Mouse (Mus musculus) left cerebral cortex, postnatal 14 days (tissue): Measurements from ENCODE around the gene Cep72. TPM values are rescaled to one million over a fixed set of nuclear protein-coding genes. Genes with fewer than 3 reads are reported as not detected.
A peak's percentile ranks its signal among the peaks of the same experiment; 100 is the strongest.
"Not testable (repeated sequence)": the region's sequence is repeated elsewhere in the genome, so short reads cannot be mapped to it uniquely, and the experiment has no call there.

Source experiments
- DNase-seq, 2 experiments: peaks; one replicate each; pipeline ENCODE4 v3.0.0; 2021 to 2022; ENCODE audit warnings: low spot score in 2 of 2, mixed read lengths in 1 of 2
- intact Hi-C: fragments of 180-260 bp; cut with DNase I; formaldehyde crosslinking; loops from one replicate; pipeline ENCODE4 v1.15.1; 2025
- long read RNA-seq, 2 experiments: library from polyadenylated mRNA; stranded (forward); transcript quantifications; one replicate each; pipeline ENCODE4 v2.0.0; 2021
- total RNA-seq, 2 experiments: library from RNA; stranded (reverse); gene quantifications; 2 replicates each; pipeline ENCODE4 v1.2.3; 2021

Gene Cep72
- 1 to 10 TPM; 1.1 to 2.0 TPM for total RNA-seq
- long read RNA-seq, experiment 1, partial matches to known transcripts: 0 of 2 reads
- long read RNA-seq, experiment 1, other reads (novel, unspliced or antisense): 1 of 2 reads
- long read RNA-seq, experiment 2, partial matches to known transcripts: 0 of 3 reads
- long read RNA-seq, experiment 2, other reads (novel, unspliced or antisense): 2 of 3 reads

DNA sequence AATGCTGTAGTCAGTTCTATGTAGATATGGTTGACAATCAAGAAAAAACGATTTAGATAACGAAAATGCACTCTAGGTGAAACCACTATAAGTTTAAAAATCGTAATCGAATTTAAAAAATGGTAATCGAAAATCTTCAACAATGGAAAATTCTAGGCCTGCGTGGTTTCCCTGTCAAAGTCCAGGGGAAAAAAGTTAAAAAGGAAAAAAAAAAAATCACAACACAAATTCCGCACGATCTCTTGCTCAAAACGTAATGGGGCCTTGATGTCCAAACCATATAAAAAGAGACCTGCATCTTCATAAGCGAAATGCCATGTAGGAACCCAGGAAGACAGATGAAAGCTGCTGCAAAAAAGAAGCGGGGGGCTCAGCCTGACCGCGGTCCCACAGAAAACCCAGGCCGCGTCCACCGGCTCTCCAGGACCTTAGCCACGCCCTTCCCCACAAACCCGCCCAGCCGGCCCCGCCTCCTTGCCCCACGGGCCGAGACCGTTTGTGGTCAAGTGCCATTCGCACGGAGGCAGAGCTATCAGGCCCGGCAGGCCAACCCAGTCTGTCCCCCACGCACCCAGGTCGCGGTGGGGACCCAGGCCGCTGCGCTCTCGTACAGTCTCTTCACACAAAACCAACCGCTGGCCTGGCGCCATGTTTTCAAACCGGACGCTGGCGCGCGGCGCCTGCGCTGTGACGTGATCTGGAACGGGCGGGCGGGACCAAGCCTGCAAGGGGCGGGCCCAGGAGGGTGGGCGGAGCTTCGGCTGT is at the start of gene Cep72:
Gene Cep72, minus strand, starts transcription at position 687 of the 765 bp plus-strand sequence.
- peak; percentile 88 for DNase-seq
- intact Hi-C loops: no loop called here

DNA sequence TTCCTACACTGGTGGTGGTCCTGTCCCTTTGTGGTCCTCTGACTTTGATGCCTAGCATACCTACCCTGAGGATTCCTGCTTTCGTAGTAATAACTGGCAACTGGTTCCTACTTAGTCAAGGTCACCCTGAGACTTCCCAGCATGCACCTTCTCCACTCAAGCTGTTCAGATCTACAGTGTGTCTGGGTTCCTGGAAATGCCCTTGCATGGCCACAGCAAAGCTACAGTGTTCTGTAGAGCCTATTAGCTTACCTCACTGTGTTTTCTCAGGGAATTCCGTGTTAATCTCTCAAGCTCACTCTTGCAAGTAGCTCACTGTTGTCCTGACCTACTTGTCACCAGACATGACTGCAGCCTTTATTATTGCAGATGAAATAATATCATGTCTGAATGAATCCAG is 45.3 kb upstream of the Cep72 start:
- DNase-seq: no peak
- intact Hi-C loops: no loop called here

DNA sequence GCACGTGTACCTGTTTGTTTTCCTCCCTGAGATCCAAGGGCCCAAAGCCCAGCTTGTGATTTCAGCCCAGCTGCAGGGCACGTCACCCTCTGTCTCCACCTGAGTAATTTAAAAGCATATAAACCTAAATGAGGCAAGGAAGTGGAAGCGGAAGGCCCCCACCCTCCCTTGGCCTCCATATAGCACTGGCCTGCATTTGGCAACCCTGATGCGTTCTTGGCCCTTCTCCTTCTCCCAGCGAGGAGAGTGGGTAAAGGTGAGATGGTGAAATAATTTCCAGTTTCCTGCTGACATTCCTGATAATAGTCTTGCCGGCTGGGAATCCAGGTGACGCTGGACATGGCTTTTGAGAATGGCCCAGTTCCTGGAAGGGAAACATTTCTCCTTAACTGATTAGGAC is 42.3 kb upstream of the Cep72 start:
- intact Hi-C loops: no loop called here
- DNase-seq: no peak

DNA sequence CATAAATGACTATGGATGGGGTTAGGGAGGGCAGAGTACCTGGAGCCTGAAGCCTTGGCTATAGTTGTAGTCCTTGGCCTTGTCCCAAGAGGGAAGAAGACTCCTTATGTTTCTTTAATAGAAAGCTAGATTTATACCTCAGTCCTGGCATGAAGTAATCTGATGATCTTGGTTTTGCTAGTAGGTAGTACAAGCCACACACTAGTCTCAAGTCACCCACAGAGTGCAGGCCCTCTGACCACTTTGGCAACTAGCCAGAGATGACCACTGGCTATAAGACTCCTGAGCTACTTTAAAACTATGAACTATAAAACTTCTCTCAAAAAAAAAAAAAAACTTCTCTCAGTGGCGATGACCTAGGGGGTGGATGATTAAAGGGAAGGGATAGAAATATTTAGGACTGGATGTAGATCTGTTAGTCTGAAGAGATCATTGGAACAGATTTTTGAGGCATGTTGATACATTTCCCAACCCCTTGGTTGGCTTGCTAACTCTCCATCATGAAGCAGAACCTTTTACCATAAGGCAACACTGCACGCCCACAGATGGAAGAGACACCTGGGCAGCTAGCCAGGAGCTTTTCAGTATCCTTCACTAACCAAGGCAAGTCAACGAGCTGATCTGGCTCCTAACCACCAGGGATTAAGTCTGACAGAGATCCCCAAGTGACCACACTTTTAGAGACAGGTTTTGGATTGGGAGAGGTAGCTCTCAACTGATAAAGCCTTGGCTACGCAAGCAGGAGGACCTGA is 40.9 kb upstream of the Cep72 start:
- no peak for DNase-seq

DNA sequence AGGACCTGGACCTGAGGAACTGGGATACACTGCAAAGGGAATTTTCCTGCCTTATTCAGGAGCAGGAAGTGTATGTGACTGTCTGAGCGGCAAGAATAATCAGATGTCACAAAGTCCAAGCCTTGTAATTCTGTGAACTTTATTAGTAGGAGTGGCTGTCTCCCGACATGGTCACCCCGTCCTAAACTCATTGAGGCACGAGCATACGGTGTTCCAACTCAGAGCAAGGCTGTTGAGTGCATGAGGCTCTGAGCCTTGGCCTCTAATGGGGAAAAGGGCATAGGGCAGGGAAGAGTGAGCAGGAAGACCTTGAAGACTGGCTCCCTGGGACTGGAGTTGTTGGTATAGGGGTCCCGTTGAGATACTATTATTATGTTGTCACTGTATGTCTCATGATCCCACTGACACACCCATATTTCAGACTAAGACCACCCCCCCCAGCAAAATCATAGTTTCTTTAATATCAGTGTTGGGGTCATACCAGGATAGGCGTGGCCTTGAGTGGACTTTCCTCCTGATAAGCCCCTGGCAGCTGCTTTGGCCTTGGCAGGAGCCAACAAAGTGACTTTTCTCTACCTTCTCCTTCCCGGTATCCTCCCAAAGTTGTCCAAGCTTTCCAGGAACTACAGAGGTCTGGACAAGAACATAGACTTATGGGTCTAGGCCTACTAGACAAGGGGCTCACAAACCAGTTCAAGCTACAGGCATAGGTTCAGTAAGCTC is 40.2 kb upstream of the Cep72 start:
- DNase-seq: no peak
- intact Hi-C loops: no loop called here

More for the DNA sequence above, 40.9 kb upstream of the Cep72 start:
- intact Hi-C loops: no loop called here

DNA sequence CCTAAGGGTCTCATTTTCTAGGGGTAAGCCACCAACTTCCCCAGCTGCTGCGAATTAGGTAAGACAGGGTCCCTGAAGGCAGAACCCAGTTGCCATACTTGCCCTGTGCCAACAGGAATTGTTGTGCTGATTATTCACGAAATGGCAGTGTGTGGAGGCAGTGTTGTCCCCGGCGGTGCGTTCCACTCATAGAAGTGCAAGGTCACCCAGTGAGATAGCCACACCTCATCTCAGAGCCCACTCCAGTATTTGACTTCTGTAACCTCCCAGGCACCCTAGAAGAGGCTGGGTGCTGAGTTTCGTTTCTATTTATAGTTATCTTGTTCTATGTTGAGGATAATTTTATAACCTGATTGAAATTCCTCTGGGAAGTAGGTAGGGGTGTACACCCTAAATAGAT is 36.8 kb upstream of the Cep72 start:
- DNase-seq: no peak

DNA sequence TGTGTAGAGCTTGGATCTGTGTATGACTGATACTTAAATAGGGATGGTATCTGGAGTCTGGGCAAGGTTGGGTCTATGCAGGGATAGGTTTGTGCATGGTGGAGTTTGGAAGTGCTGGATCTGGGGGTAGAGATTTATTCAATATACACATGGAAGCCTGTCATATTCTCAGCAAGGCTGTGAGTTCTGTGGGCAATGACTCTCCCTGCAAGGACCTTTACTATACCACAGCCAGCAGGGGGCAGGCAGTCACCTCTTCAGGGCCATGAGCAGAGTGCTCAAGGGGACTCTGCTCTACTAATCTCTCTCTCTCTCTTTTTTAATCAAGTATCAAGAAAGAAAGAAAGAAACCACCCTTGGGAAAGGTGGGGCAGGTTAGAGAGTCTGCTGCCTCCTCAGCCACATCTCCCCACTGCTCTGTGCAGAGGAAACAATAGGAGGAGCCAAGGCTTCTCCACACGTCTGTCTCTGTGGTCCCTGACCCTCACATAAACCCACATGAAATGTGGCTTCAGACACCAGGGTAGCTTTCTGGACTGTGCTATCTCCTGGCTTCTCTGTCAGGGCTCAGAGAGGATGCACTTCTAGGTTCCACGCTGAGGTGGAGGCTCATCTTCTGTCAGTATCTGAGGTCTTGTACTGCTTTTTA is 34.7 kb upstream of the Cep72 start:
- intact Hi-C loops: loop anchor here (1.0 kb wide), 1 partner anchor 204 kb away; no protein-coding TSS in a partner anchor
- peak; percentile 50 to 66 for DNase-seq

More for the DNA sequence above, 36.8 kb upstream of the Cep72 start:
- intact Hi-C loops: no loop called here

DNA sequence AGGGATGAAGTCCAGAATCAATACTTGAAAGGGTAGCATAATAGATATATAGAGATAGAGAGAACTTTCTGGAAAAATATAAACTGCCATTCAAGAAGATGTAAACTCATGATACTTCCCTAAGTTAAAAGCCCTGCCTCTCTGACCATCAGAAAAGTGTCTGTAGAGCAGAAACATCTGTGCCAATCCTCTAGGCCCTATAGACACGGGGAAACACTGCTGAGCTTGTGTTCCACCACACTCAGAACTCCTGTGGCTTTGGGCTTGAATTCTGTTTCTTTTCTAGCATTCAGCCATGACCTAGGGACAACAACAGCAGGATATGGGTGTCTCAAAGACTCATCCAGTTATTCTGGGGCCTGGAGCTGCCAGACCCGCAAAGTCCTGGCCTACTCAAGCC is 33.8 kb upstream of the Cep72 start:
- DNase-seq: no peak
- intact Hi-C loops: loop anchor here (1.0 kb wide), 1 partner anchor 205 kb away; no protein-coding TSS in a partner anchor

DNA sequence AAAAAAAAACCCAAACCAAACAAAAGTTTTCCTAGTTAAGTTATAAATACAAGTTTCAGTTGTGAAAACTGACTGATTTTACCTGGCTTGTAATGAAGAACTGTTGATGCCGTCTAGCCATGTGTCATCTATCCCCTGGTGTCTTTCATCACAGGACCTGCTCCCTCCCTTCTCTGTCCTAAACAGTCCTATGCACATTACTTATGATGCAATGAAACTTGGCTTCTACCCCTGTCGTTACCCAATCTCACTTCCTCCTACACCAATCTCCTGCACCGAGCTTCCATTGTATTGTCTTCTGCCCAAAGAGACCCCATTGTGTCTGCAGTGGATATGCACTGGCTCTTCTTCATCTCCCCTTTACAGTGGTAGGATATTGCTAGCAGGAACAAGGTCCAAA is 28.2 kb upstream of the Cep72 start:
- no peak for DNase-seq
- intact Hi-C loops: no loop called here

DNA sequence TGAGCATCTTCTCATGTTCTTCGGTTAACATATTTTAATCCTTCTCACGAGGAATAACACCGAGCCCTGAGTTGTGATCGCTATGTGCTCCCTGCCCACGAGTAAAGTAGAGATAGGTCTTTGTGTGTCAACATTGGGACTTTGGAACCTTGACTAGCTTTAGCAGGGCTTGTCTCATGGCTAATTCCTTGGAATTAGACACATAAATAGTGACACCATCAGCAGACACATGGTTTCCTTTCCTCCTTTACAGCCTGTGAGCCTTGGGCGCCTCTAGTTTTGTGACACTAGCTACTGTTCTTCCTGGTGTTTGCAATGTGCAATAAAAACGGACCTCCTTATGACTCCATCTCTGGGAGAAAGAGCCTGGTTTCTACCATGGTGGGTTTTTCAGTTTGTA is 11.3 kb upstream of the Cep72 start:
- DNase-seq: no peak
- intact Hi-C loops: no loop called here

DNA sequence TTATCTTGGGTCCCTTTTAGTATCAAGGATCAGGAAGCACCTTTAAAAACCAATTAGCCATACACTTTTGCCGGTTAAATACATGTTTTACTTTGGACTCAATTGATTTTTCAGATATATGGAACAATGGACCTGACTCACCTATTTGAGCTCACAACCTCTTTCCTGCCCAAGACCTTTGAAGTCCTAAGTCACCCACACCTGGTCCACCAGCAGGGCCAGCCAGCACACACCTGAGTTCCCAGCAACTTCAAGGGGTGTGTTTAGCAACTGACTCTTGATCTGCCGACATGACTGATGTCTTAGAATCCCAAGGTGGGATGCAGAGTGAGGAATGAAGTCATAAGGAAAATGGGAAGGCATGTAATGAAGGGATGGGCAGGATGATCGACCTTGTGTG is 9.6 kb upstream of the Cep72 start:
- intact Hi-C loops: no loop called here
- no peak for DNase-seq

DNA sequence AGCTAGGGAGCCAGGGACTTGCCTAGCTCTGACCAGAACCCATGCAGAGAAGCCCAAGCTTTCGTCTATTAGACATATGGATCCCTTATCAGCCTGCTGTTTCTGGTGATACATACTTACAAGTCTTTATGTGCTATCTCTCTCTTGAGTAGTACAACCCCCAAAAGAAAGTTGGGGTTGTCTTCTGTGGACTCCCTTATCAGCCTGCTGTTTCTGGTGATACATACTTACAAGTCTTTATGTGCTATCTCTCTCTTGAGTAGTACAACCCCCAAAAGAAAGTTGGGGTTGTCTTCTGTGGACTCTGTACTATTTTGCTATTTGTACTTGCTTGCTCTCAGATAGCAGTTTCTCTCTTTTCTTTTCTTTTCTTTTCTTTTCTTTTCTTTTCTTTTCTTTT is 9.1 kb upstream of the Cep72 start:
- DNase-seq, intact Hi-C loops: not testable (repeated sequence)

DNA sequence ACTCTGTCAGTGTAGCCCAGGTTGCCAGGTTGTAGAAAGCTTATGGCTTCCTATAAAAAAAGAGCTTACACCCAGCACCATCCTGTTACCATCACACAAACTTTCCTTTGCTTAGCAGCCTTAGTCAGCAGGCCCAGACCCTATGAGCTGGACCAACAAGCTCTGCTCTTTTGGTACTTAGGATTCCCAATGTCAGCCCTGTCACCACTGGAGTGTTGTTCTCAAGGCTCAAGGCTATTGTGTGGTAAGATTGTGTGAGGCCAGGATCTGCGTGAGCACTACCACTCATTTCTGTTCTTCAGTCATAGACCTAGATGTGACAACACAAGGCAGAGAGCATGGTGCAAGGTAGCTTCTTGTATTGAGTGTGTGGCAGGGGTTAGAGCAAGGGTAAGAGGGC is 4.5 kb upstream of the Cep72 start:
- intact Hi-C loops: no loop called here
- no peak for DNase-seq

DNA sequence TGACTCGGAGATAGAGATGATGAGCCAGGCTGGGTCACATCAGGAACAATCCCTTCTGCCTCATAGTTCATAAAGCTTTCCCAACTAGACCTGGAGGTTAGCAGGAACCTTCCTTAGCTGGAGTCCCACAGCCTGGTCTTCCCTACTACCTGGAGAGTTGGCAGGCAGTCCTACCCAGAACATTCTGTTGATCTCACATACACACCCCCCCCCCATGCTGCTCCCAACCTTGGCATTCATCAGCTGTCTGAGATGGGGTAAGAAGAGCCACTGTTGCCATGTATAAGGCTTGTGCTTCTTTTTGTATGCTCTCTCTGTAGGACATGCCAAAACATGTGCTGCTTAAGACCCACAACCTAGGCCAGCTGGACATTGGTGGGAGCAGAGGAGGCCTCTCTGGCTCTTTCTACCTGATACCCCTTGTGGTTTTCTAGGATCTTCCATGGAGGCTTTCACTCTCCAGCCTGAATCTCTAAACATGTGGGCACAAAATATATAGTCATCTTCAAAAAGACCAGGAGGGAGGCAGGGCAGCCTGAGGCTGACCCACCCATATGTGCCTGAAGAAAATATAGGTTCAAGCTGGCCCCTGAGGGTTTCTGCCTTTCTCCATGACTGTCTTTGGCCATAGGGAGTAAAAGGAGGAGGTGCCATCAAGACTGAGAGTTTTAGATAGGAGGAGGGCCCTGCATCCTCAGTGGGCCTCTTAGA is 1.4 kb upstream of the Cep72 start:
- intact Hi-C loops: no loop called here
- no peak for DNase-seq

DNA sequence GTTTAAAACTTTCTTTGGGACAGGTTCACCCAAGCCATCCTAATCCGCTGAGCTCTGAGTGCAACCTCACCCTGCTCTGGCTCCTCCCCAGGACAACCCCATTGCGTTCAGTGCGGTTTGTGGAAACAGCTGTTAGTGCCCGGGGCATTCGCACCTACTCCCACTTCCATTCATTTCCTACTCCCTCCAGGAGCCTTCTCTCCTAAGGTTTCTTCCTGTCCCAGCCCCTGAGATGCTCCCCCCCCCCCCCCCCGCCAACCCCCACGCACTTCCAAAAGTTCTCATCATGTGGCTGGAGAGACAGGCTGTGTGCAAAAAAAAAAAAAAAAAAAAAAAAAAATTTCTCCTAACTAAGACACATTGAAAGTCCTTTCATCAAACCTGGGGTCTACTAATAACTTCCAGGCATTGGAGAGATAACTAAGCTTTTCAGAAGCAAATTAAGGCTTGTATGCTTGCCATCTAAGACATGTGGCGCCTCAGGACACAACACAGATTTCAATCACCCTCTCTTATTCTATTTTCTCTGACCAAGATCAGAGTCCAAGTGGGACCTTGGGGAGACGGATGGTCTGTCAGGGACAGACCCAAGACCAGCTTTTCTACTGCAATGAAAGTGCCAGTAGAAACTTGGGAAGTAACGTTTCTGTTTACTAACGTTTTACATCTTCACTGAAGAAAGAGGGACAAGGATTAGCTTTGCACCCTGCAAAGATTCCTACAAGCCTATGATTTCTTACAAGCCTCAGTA is 454 bp upstream of the Cep72 start:
- intact Hi-C loops: no loop called here
- DNase-seq: no peak

DNA sequence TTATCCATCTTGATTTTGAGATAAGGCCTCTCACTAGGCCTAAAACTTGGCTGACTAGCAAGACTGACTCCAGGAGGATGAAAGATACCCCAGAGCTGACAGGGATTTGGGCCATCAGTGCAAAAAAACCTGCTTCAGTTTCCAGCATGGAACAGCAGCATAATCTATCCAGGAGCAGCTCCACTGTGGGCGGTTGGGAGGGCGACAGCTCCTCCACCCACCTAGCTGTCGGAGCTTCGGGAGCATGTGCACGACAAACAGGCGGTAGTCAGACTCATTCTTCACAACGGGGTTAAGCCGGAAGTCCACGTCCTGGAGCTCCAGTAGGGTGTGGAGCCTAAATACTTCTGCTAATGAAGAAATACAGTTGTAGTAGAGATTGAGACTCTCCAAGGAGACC is 4.0 kb downstream of the Cep72 start:
- no peak for DNase-seq

DNA sequence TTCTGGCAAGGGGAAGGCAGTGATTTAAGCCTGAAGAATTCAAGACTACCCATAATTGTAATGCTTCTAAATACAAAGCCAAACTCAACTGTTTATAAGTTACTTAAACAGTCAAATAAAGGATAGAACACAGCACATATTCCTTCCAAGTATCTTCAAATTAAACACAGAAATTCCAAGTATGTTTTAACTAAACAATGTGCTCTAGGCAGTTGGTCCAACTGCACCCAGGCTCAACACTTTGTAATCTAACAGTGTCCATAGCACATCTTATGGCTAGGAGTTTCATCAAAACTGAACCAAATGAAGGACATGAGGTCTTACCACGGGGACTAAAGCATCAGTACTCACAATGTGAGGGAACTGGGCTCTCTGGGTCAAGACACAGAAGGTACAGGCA is 5.9 kb downstream of the Cep72 start:
- intact Hi-C loops: no loop called here

More for the DNA sequence above, 4.0 kb downstream of the Cep72 start:
- intact Hi-C loops: no loop called here

DNA sequence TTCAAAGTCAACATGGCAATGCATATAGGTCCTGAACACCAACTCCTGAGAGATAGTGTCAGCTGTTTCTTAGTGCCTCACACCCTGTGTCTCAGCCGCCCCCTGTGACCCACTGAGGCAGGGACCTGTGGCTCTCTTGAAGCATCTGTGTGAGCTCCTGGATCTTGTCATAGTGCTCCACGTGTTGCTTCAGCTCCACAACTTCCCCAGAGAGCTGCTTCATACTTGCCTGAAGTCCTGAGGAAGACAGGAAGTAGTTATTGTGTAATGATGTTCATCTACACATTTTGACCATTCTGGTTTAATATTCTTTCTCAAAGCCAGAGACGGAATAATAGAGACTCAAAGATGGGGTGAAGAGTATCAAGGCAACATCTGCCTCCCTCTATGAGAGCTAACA is 22.2 kb downstream of the Cep72 start:
- DNase-seq: no peak
- intact Hi-C loops: no loop called here

More for the DNA sequence above, 5.9 kb downstream of the Cep72 start:
- DNase-seq: no peak
